Mouse (Mus musculus): ENCODE measurements at regions not wholly inside any gene's neighbourhood (a gene's known extent, or its start where the extent isn't known, plus 50 kb on each side); places are given as distances from the start of the nearest gene placed in this dataset.
A peak's percentile ranks its signal among the peaks of the same experiment; 100 is the strongest.

- no peaks in the 10 kb centered on the region for H3K4me1 ChIP-seq (ENCODE audit: control insufficient read depth, insufficient read depth, low read length)
- H3K4me3 ChIP-seq (ENCODE audit: insufficient read depth, low read length), result no peak overlapping the region
- TF ChIP-seq CTCF (IDR thresholded peaks at IDR 0.05; ENCODE audit: low read depth, low read length), result no peak
- H3K27ac ChIP-seq (ENCODE audit: insufficient read depth, low read depth, low read length), result no peak overlapping the region
Measured at GRCm38 (mm10) chr8:26436236-26436635, 316.9 kb downstream of the Gm45692 start.

- Histone ChIP-seq H3K4me3 (ENCODE audit: insufficient read depth, low read length) (no peak overlapping the region), H3K27ac (ENCODE audit: insufficient read depth, low read depth, low read length) (no peak overlapping the region), H3K4me1 (ENCODE audit: control insufficient read depth, insufficient read depth, low read length) (no peaks in the 10 kb centered on the region)
- TF ChIP-seq POLR2A (IDR thresholded peaks at IDR 0.05; ENCODE audit: borderline replicate concordance, low read depth, low read length) (no peak), CTCF (IDR thresholded peaks at IDR 0.05; ENCODE audit: low read depth, low read length) (no peak)
Measured at GRCm38 (mm10) chr8:26437571-26437970, 318.2 kb downstream of the Gm45692 start.

DNA sequence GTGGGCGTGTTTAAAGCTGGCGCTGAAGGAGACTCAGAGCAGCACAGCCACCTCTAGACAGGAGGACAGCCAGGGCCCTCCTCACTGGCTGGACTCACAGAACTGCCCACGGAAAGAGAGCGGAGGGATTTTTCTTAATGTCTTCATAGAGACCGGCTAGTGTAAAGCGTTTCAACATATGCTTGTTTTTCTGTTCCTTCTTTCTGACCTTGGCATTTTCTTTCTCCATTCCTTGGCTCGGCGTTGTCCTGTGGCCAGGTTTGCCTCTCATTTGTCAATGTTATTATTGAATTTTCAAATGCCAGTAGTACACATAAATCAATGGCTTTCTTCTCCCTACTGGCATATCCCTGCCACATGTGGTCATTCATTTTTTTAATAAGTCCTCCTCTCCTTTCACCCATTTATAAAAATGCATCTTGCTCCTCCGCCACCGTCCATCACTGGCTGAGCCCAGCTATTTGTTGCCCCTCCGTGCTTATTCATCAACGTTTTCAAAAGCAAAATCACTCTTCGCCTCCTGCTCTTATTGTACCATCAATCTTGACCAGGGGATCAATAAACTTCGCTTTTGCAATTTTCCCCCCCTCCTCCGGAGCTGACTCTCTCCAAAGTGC is 319.0 kb downstream of the Gm45692 start:
- Histone ChIP-seq H3K27ac (ENCODE audit: insufficient read depth, low read depth, low read length) (no peak overlapping the region), H3K4me3 (ENCODE audit: insufficient read depth, low read length) (no peak overlapping the region), H3K4me1 (ENCODE audit: control insufficient read depth, insufficient read depth, low read length) (no peaks in the 10 kb centered on the region)
- no peak for TF ChIP-seq CTCF (IDR thresholded peaks at IDR 0.05; ENCODE audit: low read depth, low read length)
- TF ChIP-seq POLR2A (IDR thresholded peaks at IDR 0.05; ENCODE audit: borderline replicate concordance, low read depth, low read length), result no peak

DNA sequence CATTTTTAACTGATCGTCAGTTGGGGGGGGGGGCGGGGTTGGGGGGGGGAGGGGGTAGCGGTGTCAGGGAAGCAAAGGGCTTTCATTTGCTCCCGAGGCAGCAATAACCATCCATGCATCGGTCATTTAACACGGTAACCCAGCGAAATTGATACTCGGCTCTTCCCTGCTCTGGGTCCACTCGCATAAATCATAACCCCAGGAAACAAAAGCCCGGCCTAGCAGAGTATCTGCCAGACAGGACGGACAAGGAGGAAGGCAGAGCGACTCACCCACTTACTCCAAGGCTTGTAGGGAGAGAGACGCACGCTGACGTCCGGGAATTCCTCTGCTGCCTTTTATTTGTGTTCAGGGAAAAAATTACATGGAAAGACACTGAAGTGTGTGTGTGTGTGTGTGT is 319.5 kb downstream of the Gm45692 start:
- no peak for TF ChIP-seq CTCF (IDR thresholded peaks at IDR 0.05; ENCODE audit: low read depth, low read length)
- TF ChIP-seq POLR2A (IDR thresholded peaks at IDR 0.05; ENCODE audit: borderline replicate concordance, low read depth, low read length), result no peak
- Histone ChIP-seq H3K27ac (ENCODE audit: insufficient read depth, low read depth, low read length) (no peak overlapping the region), H3K4me3 (ENCODE audit: insufficient read depth, low read length) (no peak overlapping the region), H3K4me1 (ENCODE audit: control insufficient read depth, insufficient read depth, low read length) (no peaks in the 10 kb centered on the region)

GRCm38 (mm10) chr8:26441268-26442030 is 322.1 kb downstream of the Gm45692 start:
- no peak overlapping the region for H3K4me3 ChIP-seq (ENCODE audit: insufficient read depth, low read length)
- no peak overlapping the region for H3K27ac ChIP-seq (ENCODE audit: insufficient read depth, low read depth, low read length)
- no peaks in the 10 kb centered on the region for H3K4me1 ChIP-seq (ENCODE audit: control insufficient read depth, insufficient read depth, low read length)
- no peak for TF ChIP-seq CTCF (IDR thresholded peaks at IDR 0.05; ENCODE audit: low read depth, low read length)
- TF ChIP-seq POLR2A (IDR thresholded peaks at IDR 0.05; ENCODE audit: borderline replicate concordance, low read depth, low read length), result no peak

- Histone ChIP-seq H3K4me3 (ENCODE audit: insufficient read depth, low read length) (no peak overlapping the region), H3K27ac (ENCODE audit: insufficient read depth, low read depth, low read length) (no peak overlapping the region), H3K4me1 (ENCODE audit: control insufficient read depth, insufficient read depth, low read length) (no peaks in the 10 kb centered on the region)
- TF ChIP-seq CTCF (IDR thresholded peaks at IDR 0.05; ENCODE audit: low read depth, low read length) (peak; percentile 85), POLR2A (IDR thresholded peaks at IDR 0.05; ENCODE audit: borderline replicate concordance, low read depth, low read length) (no peak)
Measured at GRCm38 (mm10) chr8:26443041-26443440, 323.7 kb downstream of the Gm45692 start.

DNA sequence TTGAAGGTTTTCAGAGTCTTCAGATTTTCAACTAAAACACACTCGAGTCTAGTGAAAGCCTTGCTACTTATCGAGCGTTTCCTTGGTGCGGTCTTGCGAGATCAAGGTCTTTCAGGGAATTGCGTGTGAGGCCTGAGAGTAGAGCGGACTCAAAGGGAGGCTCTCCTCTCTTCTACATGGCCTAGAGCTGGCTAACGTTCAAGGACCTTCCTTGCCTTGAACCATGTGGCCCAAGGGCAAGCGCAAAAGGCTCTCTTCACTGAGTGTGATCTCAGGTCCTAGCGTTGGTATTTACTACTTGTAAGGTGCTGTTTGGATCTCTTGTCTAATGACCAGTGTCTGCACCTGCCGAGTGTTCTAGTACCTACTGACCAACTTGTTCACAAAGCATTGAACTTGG is 324.4 kb downstream of the Gm45692 start:
- Histone ChIP-seq H3K27ac (ENCODE audit: insufficient read depth, low read depth, low read length) (no peak overlapping the region), H3K4me3 (ENCODE audit: insufficient read depth, low read length) (no peak overlapping the region), H3K4me1 (ENCODE audit: control insufficient read depth, insufficient read depth, low read length) (no peaks in the 10 kb centered on the region)
- no peak for TF ChIP-seq CTCF (IDR thresholded peaks at IDR 0.05; ENCODE audit: low read depth, low read length)

- no peaks in the 10 kb centered on the region for H3K4me1 ChIP-seq (ENCODE audit: control insufficient read depth, insufficient read depth, low read length)
- H3K27ac ChIP-seq (ENCODE audit: insufficient read depth, low read depth, low read length), result no peak overlapping the region
- TF ChIP-seq POLR2A (IDR thresholded peaks at IDR 0.05; ENCODE audit: borderline replicate concordance, low read depth, low read length), result no peak
- TF ChIP-seq CTCF (IDR thresholded peaks at IDR 0.05; ENCODE audit: low read depth, low read length), result no peak
- no peak overlapping the region for H3K4me3 ChIP-seq (ENCODE audit: insufficient read depth, low read length)
Measured at GRCm38 (mm10) chr8:26445991-26446390, 326.7 kb downstream of the Gm45692 start.

DNA sequence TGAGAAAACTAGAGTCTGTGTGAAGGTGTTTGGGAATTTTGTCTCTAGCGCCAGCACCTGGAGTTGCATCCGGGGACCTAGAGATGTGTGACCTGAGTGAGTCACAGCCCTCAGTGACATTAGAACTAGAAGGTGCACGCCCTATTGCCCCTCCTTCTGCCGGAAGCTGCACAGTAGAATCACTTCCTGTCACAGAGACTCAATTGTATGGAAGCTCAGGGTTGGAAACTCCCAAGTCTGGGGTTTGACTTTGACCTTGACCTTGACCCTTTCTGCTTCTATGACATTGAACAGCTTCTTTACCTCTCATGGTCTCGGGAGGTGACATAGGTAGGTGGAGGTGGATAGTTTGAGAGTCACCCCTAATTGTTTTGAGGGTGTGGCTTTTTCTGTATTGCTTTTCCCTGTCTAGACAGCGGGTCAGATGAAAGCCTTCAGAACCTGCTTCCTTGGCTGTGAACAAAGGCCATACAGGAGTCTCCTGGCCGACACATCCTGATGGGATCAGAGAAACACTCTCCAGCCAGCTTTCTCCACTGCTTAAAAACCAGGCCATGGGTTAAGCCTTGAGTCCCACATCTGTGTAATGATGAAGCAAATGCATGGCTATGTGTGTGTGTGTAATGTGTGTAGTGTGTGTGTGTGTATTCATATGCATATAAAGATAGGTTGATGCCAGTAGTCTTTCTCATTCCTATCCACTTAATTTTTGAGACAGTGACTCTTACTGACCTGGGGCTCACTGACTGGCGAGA is 328.7 kb downstream of the Gm45692 start:
- Histone ChIP-seq H3K4me1 (ENCODE audit: control insufficient read depth, insufficient read depth, low read length) (no peaks in the 10 kb centered on the region), H3K4me3 (ENCODE audit: insufficient read depth, low read length) (no peak overlapping the region), H3K27ac (ENCODE audit: insufficient read depth, low read depth, low read length) (no peak overlapping the region)
- TF ChIP-seq CTCF (IDR thresholded peaks at IDR 0.05; ENCODE audit: low read depth, low read length) (no peak), POLR2A (IDR thresholded peaks at IDR 0.05; ENCODE audit: borderline replicate concordance, low read depth, low read length) (no peak)

GRCm38 (mm10) chr8:26449291-26449690 is 330.0 kb downstream of the Gm45692 start:
- TF ChIP-seq POLR2A (IDR thresholded peaks at IDR 0.05; ENCODE audit: borderline replicate concordance, low read depth, low read length) (no peak), CTCF (IDR thresholded peaks at IDR 0.05; ENCODE audit: low read depth, low read length) (no peak)
- Histone ChIP-seq H3K4me1 (ENCODE audit: control insufficient read depth, insufficient read depth, low read length) (no peaks in the 10 kb centered on the region), H3K27ac (ENCODE audit: insufficient read depth, low read depth, low read length) (no peak overlapping the region), H3K4me3 (ENCODE audit: insufficient read depth, low read length) (no peak overlapping the region)
